Mouse (Mus musculus): ENCODE measurements around the gene Ltbp1.

DNA sequence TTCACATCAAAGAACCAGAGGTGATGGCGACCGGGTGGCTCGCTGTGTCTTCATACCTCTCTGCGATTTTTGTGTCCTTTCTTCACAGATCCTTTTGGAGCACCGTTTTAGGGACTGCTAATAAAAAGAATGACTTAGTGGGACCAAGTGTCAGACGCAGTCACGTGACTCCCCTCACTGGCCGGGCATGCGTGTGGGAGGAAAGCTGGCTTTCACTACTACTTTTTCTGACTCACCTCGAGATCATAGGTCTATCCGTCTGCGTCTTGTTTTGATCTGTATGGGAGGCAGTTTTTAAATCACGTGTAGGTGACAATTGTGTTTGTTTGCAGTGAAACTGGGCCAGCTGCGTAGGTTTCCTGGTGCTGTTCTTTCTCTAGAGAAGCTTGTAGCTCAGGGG is 28.0 kb downstream of the Ltbp1 start:
- TF ChIP-seq POLR2A (IDR thresholded peaks at IDR 0.05; ENCODE audit: low read depth, low read length) (no peak), CTCF (IDR thresholded peaks at IDR 0.05; ENCODE audit: extremely low read depth, insufficient read depth, insufficient read length, insufficient replicate concordance) (no peak)

All from spleen, adult 2 months (tissue).